Mouse (Mus musculus): ENCODE results near the gene Zzef1.

DNA sequence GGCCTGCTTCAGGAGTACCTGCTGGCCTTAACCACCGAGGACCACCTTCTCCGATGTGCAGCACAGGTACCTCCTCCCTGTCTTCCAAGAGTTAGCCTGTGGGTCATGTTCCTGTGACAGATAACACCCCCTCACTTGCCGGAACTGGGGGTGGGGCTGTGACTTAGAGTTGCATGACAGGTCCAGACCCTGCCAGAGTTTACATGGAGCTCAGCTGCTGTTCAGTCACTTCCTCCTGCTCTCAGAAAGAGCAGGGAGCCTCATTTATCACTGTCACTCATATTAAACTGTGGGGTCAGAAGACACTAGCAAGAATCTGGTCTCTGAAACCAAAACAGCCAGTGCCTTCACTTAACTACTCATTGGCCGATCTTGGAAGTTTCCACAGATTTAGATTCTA is 127.1 kb downstream of the Zzef1 start:
- TF ChIP-seq CTCF (IDR thresholded peaks at IDR 0.05; ENCODE audit: control insufficient read depth, insufficient read depth, insufficient read length) = no peak
- TF ChIP-seq USF1 (IDR thresholded peaks at IDR 0.05; ENCODE audit: low read depth) = no peak
- no peak for TF ChIP-seq MYOD1 (IDR thresholded peaks at IDR 0.05; ENCODE audit: control insufficient read depth, insufficient read length, low read depth)
- no peak for TF ChIP-seq FOSL1 (IDR thresholded peaks at IDR 0.05; ENCODE audit: insufficient read depth, low read length, poor library complexity, severe bottlenecking)
- no peak for TF ChIP-seq MYOG (IDR thresholded peaks at IDR 0.05; ENCODE audit: control insufficient read depth, extremely low read depth, insufficient read length)

Measured in C2C12 (cell line).